Mouse (Mus musculus) liver, embryonic 15.5 days (tissue): ENCODE data around the gene Nmnat3. TPM values are rescaled to one million over a fixed set of nuclear protein-coding genes. Genes with fewer than 3 reads are reported as not detected.

Source experiments
- ATAC-seq: fragments of 200-750 bp; cut with Nextera tagmentation; 2 replicates; pipeline ENCODE4 v1.8.0; 2017; ENCODE audit warnings: moderate number of reproducible peaks, mild to moderate bottlenecking, moderate library complexity; ENCODE audit not compliant: insufficient read depth
- H3K27ac ChIP-seq: fragments of 300-500 bp; sonication (generic); replicated peaks from 2 replicates; pipeline ENCODE4 v1.5.1; 2015; ENCODE audit warnings: mild to moderate bottlenecking, inconsistent platforms
- H3K27me3 ChIP-seq: fragments of 300-500 bp; sonication (generic); 2 replicates; pipeline ENCODE4 v1.6.1; 2015; ENCODE audit warnings: mild to moderate bottlenecking, inconsistent platforms
- H3K36me3 ChIP-seq: fragments of 300-500 bp; sonication (generic); replicated peaks from 2 replicates; pipeline ENCODE4 v1.6.1; 2015; ENCODE audit warnings: moderate library complexity, mild to moderate bottlenecking, inconsistent platforms
- H3K4me1 ChIP-seq: fragments of 300-500 bp; sonication (generic); replicated peaks from 2 replicates; pipeline ENCODE4 v1.6.1; 2015; ENCODE audit warnings: inconsistent platforms
- H3K4me2 ChIP-seq: fragments of 300-500 bp; sonication (generic); 2 replicates; pipeline ENCODE4 v1.6.1; 2015; ENCODE audit warnings: moderate library complexity, mild to moderate bottlenecking, inconsistent platforms
- H3K4me3 ChIP-seq: fragments of 300-500 bp; sonication (generic); replicated peaks from 2 replicates; pipeline ENCODE4 v1.5.1; 2015; ENCODE audit warnings: mild to moderate bottlenecking, inconsistent platforms
- H3K9ac ChIP-seq: fragments of 300-500 bp; sonication (generic); 2 replicates; pipeline ENCODE4 v1.6.1; 2015; ENCODE audit warnings: moderate library complexity, mild to moderate bottlenecking, inconsistent platforms
- H3K9me3 ChIP-seq: fragments of 300-500 bp; sonication (generic); replicated peaks from 2 replicates; pipeline ENCODE4 v1.6.1; 2016; ENCODE audit warnings: inconsistent platforms
- WGBS: fragments of 180-500 bp; shearing (Covaris S2); methylation state at CpG from one replicate; pipeline ENCODE4 v1.1.7; 2015; ENCODE audit warnings: mixed read lengths; ENCODE audit not compliant: insufficient replicate concordance; 5-methylcytosine and 5-hydroxymethylcytosine counted together
- polyA plus RNA-seq: library from polyadenylated mRNA; unstranded; fragments of >200 nt; fragmentation: Nextera tagmentation; extraction: Ambion mirVana; gene quantifications from 2 replicates; pipeline ENCODE4 v1.2.1, GENCODE M21; 2015

Gene Nmnat3
- polyA plus RNA-seq, 1 experiment from 2014 or later: 28.6 TPM

DNA sequence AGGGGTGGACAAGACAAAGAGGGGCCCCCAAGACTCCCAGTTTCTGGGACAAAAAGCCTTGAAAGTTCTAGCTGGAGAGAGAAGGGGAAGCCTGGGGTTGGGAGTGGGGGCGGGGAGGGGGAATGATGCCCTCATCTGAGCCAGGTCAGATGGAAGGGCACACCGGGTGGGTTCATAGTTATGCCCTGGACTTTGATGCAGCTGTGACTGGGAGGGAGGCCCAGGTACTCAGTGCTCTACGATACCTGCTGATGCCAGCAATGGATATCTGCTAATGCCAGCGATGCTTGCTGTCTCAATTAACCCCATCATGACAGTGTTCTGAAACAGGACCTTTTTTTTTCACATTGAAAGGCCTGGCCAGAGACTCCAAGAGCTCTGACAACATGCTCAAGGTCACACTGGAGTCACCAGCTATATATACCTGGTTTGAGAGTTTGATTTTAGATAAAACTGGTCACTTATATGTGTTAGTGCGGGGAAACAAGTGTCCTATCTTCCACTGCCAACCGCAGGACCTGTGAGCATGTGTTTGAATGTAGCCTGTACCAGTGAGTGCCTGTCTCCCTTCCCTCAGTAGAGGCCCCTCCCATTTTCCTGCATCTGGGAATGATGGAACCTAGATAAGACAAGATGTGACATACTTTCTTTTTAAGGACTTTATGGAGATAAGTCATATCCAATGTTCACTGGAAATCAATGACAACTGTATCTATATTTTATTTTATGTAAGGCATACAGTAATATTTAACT lies 25.6 kb downstream of the Nmnat3 start:
- H3K27me3 ChIP-seq: no peaks in the 10 kb centered on the region
- ATAC-seq: peak; percentile 49
- peak overlapping the region; percentile 80 for H3K27ac ChIP-seq
- H3K9me3 ChIP-seq: no peaks in the 10 kb centered on the region
- H3K4me3 ChIP-seq: no peak overlapping the region
- peak overlapping the region; percentile 43 for H3K4me2 ChIP-seq
- H3K4me1 ChIP-seq: peaks cover 72% of the 10 kb centered on the region
- H3K9ac ChIP-seq: peak overlapping the region; percentile 37
- WGBS: 41% methylated on average over 6 of the region's 6 CpGs
- H3K36me3 ChIP-seq: peaks cover 69% of the 10 kb centered on the region

DNA sequence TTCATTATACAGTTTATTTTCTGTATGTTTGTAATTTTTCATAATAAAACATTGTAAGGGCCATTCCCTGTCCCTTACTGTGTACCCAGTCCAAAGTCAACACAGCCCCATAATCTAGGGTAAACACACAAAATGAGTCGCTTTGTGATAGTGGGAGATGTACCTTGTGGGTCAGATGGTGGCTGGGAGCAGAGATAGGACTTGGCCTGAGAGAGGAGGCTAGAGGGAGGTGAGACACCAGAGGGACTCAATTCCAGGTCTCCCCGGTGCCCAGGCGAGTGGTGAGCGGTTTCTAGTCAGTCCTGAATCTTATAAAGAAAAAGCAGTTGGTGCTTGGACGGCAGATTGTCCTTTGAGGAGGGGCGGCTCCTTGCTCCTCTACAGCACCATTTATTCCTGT lies 26.4 kb downstream of the Nmnat3 start:
- ATAC-seq: peak; percentile 95
- Histone ChIP-seq H3K36me3 (peaks cover 61% of the 10 kb centered on the region), H3K9me3 (no peaks in the 10 kb centered on the region), H3K27ac (peak overlapping the region; percentile 93), H3K9ac (peak overlapping the region; percentile 20), H3K4me1 (peaks cover 72% of the 10 kb centered on the region), H3K4me2 (peak overlapping the region; percentile 70), H3K27me3 (no peaks in the 10 kb centered on the region), H3K4me3 (peak overlapping the region; percentile 39)
- WGBS: 15% methylated on average over 6 of the region's 6 CpGs

DNA sequence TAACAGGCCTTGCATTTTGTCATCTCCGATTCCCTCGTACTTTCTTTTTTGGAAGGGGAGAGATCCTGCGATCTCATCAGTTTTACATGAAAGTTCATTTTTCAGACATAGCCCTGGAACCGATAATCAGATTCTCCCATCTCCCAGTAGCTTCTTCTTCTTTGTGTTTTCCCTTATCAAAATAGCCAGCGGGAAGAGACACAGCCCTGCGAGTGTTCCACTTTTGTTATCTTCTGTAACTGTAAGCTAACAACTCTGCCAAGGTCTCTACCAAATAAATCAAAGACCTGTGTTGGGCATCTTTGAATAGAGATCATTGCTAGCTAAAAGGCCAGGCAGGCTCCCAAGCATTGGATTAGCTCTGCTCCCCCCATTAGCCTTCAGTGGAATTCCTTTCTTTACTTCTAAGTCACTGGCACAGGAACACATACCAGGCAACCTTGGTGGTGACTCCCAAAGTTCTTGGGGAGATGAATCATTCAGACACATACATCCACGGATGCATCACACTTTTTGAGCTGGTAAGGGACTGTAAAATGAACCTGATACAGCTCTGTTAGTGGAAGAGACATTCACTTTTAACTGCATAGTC lies 26.9 kb downstream of the Nmnat3 start:
- peaks cover 55% of the 10 kb centered on the region for H3K36me3 ChIP-seq
- H3K4me2 ChIP-seq: peak overlapping the region; percentile 70
- H3K4me1 ChIP-seq: peaks cover 74% of the 10 kb centered on the region
- peak; percentile 71 for ATAC-seq
- 31% methylated on average over 7 of the region's 7 CpGs for WGBS
- peak overlapping the region; percentile 20 for H3K9ac ChIP-seq
- no peaks in the 10 kb centered on the region for H3K27me3 ChIP-seq
- H3K27ac ChIP-seq: peak overlapping the region; percentile 93
- peak overlapping the region; percentile 39 for H3K4me3 ChIP-seq
- H3K9me3 ChIP-seq: no peaks in the 10 kb centered on the region

DNA sequence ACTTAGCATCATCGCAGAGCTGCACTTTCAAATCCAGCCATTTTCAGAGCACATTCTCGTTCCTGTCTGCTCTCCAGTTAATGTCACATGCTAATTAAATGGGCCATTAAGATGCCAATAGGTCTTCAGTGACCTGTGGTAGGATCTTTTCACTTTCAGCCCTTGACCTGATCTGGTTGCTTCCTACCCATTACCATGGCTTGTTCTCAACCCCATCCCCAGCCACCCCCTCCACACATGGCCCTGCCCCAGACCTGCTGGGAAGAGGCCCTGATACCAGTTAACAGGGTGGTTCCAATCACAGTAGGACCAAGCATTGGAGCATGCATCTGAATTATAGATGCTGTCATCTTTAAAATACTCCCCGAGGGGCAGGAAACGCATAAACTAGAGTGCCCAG lies 30.7 kb downstream of the Nmnat3 start:
- Histone ChIP-seq H3K36me3 (peaks cover 51% of the 10 kb centered on the region), H3K9me3 (no peaks in the 10 kb centered on the region), H3K9ac (no peak overlapping the region), H3K27ac (0 out of 2 replicates have a peak overlapping the region, but pooled peaks have one; percentile 20), H3K4me2 (no peak overlapping the region), H3K4me3 (no peak overlapping the region), H3K27me3 (no peaks in the 10 kb centered on the region), H3K4me1 (peaks cover 46% of the 10 kb centered on the region)
- WGBS: 86% methylated on average over 4 of the region's 4 CpGs
- ATAC-seq: no peak

DNA sequence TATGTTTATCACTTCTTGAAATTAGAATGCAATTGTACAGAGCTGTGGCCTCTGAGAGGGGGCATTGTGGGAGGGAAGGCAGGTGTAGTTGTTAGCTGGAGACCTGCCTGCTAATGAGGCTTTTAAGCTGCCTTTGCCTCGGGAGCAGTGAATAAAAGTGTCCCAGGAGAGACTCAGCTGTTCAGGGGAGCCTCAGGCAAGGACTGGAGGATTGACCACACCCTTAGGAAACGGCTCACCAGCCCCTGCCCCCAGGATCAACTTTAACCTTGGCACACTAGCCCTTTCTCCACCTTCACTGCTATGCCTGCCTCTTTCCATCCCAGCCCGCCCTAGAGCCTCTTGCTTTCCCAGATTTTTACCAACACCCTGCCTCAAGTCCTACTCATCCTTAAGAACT lies 31.6 kb downstream of the Nmnat3 start:
- Histone ChIP-seq H3K27ac (no peak overlapping the region; the same call in 1 of the 2 replicates), H3K4me2 (no peak overlapping the region), H3K4me3 (no peak overlapping the region), H3K9me3 (no peaks in the 10 kb centered on the region), H3K9ac (no peak overlapping the region), H3K27me3 (no peaks in the 10 kb centered on the region), H3K4me1 (peaks cover 39% of the 10 kb centered on the region), H3K36me3 (peaks cover 59% of the 10 kb centered on the region)
- 57% methylated on average over 3 of the region's 3 CpGs for WGBS
- no peak for ATAC-seq

DNA sequence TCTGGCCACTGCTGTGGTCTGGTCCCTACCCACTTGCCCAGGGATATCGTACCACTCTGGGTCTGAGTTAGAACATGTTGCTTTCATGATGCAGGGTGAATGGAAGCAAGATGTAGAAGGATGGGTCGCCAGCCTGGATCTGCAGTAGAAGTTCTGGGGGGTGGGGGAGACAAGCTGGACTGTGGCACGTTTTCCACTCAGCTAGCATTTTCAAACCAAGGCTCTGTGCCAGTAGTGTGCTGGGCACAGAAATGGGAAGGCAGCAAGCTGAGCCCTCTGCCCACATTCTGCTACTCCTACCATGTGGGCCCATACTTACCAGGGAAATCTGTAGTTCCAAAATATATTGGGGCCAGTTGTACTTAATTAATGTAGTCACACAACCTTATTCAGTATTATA lies 33.5 kb downstream of the Nmnat3 start:
- 78% methylated on average over 3 of the region's 3 CpGs for WGBS
- H3K27ac ChIP-seq: no peak overlapping the region
- peaks cover 25% of the 10 kb centered on the region for H3K4me1 ChIP-seq
- ATAC-seq: no peak
- no peak overlapping the region for H3K4me3 ChIP-seq
- H3K4me2 ChIP-seq: no peak overlapping the region
- peaks cover 60% of the 10 kb centered on the region for H3K36me3 ChIP-seq
- no peaks in the 10 kb centered on the region for H3K9me3 ChIP-seq
- no peak overlapping the region for H3K9ac ChIP-seq
- no peaks in the 10 kb centered on the region for H3K27me3 ChIP-seq

DNA sequence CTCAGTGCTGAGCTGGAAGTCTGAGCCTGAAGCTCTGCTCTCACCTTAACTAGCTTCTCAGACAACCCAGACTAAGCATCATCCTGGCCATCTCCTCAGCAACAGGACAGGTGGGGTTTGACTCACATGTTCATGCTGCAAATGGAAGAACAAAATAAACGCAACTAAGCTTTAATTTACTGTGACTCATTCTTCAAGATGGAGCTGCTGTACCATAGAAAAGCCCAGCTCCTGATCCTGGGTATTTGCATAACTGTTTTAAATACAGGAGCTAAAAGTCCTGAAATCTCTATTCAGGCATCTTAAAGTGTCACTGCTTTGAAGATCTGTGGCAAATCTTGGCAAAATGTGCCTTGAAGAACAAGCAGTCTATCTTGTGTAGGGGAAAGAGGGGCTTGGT lies 38.9 kb downstream of the Nmnat3 start:
- no peak overlapping the region for H3K4me2 ChIP-seq
- 0 out of 2 replicates have a peak overlapping the region, but pooled peaks have one; percentile 2 for H3K27ac ChIP-seq
- peaks cover 66% of the 10 kb centered on the region for H3K36me3 ChIP-seq
- H3K9ac ChIP-seq: no peak overlapping the region
- no peaks in the 10 kb centered on the region for H3K27me3 ChIP-seq
- H3K9me3 ChIP-seq: no peaks in the 10 kb centered on the region
- WGBS: 83% methylated on average over 1 of the region's 1 CpGs
- ATAC-seq: no peak
- H3K4me3 ChIP-seq: no peak overlapping the region
- peaks cover 22% of the 10 kb centered on the region for H3K4me1 ChIP-seq

- no peak overlapping the region for H3K27ac ChIP-seq
- no peaks in the 10 kb centered on the region for H3K9me3 ChIP-seq
- H3K27me3 ChIP-seq: no peaks in the 10 kb centered on the region
- H3K4me2 ChIP-seq: no peak overlapping the region
- peaks cover 33% of the 10 kb centered on the region for H3K4me1 ChIP-seq
- no peak overlapping the region for H3K4me3 ChIP-seq
- peaks cover 58% of the 10 kb centered on the region for H3K36me3 ChIP-seq
- no peak overlapping the region for H3K9ac ChIP-seq
- ATAC-seq: no peak
- WGBS: 90% methylated on average over 10 of the region's 10 CpGs
Measured at GRCm38 (mm10) chr9:98328415-98329176, 41.4 kb downstream of the Nmnat3 start.

DNA sequence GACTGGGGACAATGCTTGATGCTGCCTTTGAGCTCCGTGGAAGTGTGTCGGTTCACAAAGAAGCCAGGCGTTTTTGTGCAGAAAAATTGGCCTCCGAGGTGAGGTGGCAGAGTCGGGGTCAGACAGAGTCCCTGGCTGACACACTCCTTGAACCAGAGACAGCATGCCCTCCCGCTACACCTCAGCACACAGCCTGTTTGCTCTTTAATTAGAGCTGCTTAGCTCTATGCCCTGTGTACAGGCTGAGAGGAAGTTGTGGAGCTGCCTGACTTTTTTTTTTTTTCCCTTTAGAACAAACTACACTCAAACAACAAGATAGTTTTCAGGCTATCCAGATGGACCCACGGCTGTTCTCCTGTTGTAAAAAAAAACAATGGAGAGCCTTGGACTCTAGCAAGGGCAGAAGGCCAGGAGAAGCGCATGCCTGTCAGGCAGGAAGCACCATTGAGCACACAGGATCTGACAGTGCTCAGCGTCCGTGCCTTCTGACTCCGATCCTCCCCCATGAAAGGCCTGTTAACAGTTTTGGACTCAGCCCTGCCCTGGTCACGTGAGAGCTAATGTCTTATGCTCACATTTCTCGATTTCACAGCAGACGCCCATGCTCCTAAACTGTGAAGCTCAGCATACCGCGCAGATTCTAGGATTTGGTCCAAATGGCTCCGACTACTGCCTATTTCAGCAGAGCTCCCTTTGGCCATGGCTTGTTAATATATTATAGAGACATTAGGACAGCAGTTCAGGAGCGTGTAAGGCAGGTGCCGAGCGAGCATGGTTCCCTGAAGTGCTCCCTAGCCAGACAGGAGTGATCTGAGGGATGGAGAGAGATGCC lies 42.3 kb downstream of the Nmnat3 start:
- 72% methylated on average over 20 of the region's 20 CpGs for WGBS
- no peak overlapping the region for H3K4me3 ChIP-seq
- no peak overlapping the region for H3K27ac ChIP-seq
- H3K4me2 ChIP-seq: no peak overlapping the region
- peaks cover 53% of the 10 kb centered on the region for H3K36me3 ChIP-seq
- H3K27me3 ChIP-seq: no peaks in the 10 kb centered on the region
- peaks cover 32% of the 10 kb centered on the region for H3K4me1 ChIP-seq
- H3K9me3 ChIP-seq: no peaks in the 10 kb centered on the region
- no peak for ATAC-seq
- H3K9ac ChIP-seq: no peak overlapping the region

DNA sequence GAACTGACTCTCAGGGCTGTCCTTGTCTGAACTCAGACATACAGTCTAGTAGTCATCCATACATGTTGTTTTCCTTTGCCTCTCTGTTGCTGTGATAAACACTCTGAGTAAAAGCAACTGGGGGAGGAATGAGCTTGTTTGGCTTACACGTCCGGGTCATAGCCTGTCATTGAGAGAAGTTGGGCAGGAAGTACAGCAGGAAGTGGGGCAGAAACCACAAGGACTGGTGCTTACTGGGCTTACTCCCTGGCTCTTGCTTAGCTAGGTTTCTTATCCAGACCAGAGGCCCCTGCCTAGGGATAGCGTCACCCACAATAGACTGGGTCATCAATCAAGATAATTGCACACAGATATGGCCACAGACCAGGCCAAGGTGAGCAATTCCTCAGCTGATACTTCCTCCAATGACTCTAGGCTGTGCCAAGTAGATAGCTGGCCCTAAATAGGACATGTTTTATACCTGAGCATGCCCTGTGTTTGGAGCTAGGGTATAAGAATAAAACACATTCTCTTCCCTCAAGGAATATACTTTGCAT lies 46.1 kb downstream of the Nmnat3 start:
- Histone ChIP-seq H3K27me3 (no peaks in the 10 kb centered on the region), H3K9me3 (no peaks in the 10 kb centered on the region), H3K36me3 (peaks cover 38% of the 10 kb centered on the region), H3K9ac (no peak overlapping the region), H3K4me3 (no peak overlapping the region), H3K4me2 (no peak overlapping the region), H3K4me1 (peaks cover 23% of the 10 kb centered on the region), H3K27ac (0 out of 2 replicates have a peak overlapping the region, but pooled peaks have one; percentile 4)
- no peak for ATAC-seq
- WGBS: 24% methylated on average over 3 of the region's 3 CpGs
